Mouse (Mus musculus) NIH3T3 (cell line): ENCODE data around the gene Amt.

ENCODE experiments used
- DNase-seq: peaks from one replicate; pipeline ENCODE4 v3.0.0-alpha.2; 2012; ENCODE audit warnings: low read depth

Gene Amt

GRCm38 (mm10) chr9:108338886-108339781 is 42.5 kb downstream of the Amt start, which contains the start of gene Gpx1:
Gpx1 (plus strand) TSS chr9:108338903.
- DNase-seq = peak; percentile 96

GRCm38 (mm10) chr9:108339886-108340257 is 43.2 kb downstream of the Amt start:
- DNase-seq = peak; percentile 47

- peak; percentile 10 for DNase-seq
Measured at GRCm38 (mm10) chr9:108340258-108341138, 43.8 kb downstream of the Amt start.

- no peak for DNase-seq
Measured at GRCm38 (mm10) chr9:108341139-108341475, 44.5 kb downstream of the Amt start.

- peak; percentile 74 for DNase-seq
Measured at GRCm38 (mm10) chr9:108341801-108342200, 45.1 kb downstream of the Amt start.

- peak; percentile 50 for DNase-seq
Measured at GRCm38 (mm10) chr9:108342301-108342831, 45.7 kb downstream of the Amt start.

- DNase-seq = no peak
Measured at GRCm38 (mm10) chr9:108343331-108343730, 46.7 kb downstream of the Amt start.

- DNase-seq = no peak
Measured at GRCm38 (mm10) chr9:108343835-108344234, 47.2 kb downstream of the Amt start.

GRCm38 (mm10) chr9:108344471-108344870 is 47.8 kb downstream of the Amt start:
- no peak for DNase-seq

- DNase-seq = no peak
Measured at GRCm38 (mm10) chr9:108347024-108347423, 50.4 kb downstream of the Amt start.

- peak; percentile 95 for DNase-seq
Measured at GRCm38 (mm10) chr9:108347540-108348289, 51.1 kb downstream of the Amt start, which contains the start of gene Usp4. Usp4 (plus strand) TSS chr9:108347853.

- peak; percentile 8 for DNase-seq
Measured at GRCm38 (mm10) chr9:108348290-108348680, 51.6 kb downstream of the Amt start.

GRCm38 (mm10) chr9:108349727-108350126 is 53.1 kb downstream of the Amt start:
- no peak for DNase-seq
